Mouse (Mus musculus) liver, embryonic 12.5 days (tissue): ENCODE measurements around the gene Ip6k3. TPM values are rescaled to one million over a fixed set of nuclear protein-coding genes. Genes with fewer than 3 reads are reported as not detected.

ENCODE experiments used
- ATAC-seq: fragments of 200-750 bp; cut with Nextera tagmentation; 2 replicates; pipeline ENCODE4 v1.8.0; 2017; ENCODE audit warnings: moderate number of reproducible peaks, mild to moderate bottlenecking, moderate library complexity
- H3K27ac ChIP-seq: fragments of 300-500 bp; sonication (generic); 2 replicates; pipeline ENCODE4 v1.5.1; 2016; ENCODE audit warnings: mild to moderate bottlenecking
- H3K27me3 ChIP-seq: fragments of 300-500 bp; sonication (generic); replicated peaks from 2 replicates; pipeline ENCODE4 v1.6.1; 2016; ENCODE audit warnings: mild to moderate bottlenecking, moderate library complexity
- H3K36me3 ChIP-seq: fragments of 300-500 bp; sonication (generic); 2 replicates; pipeline ENCODE4 v1.6.1; 2016; ENCODE audit warnings: mild to moderate bottlenecking, moderate library complexity
- H3K4me1 ChIP-seq: fragments of 300-500 bp; sonication (generic); 2 replicates; pipeline ENCODE4 v1.6.1; 2016
- H3K4me2 ChIP-seq: fragments of 300-500 bp; sonication (generic); 2 replicates; pipeline ENCODE4 v1.6.1; 2016; ENCODE audit warnings: mild to moderate bottlenecking, moderate library complexity
- H3K4me3 ChIP-seq: fragments of 300-500 bp; sonication (generic); 2 replicates; pipeline ENCODE4 v1.5.1; 2016; ENCODE audit warnings: mild to moderate bottlenecking, moderate library complexity
- H3K9ac ChIP-seq: fragments of 300-500 bp; sonication (generic); 2 replicates; pipeline ENCODE4 v1.6.1; 2016; ENCODE audit warnings: mild to moderate bottlenecking, moderate library complexity
- H3K9me3 ChIP-seq: fragments of 300-500 bp; sonication (generic); replicated peaks from 2 replicates; pipeline ENCODE4 v1.6.1; 2016; ENCODE audit warnings: mild to moderate bottlenecking, moderate library complexity
- WGBS: fragments of 180-500 bp; shearing (Covaris S2); methylation state at CpG from one replicate; pipeline ENCODE4 v1.1.7; 2016; ENCODE audit not compliant: insufficient replicate concordance; 5-methylcytosine and 5-hydroxymethylcytosine counted together
- polyA plus RNA-seq: library from polyadenylated mRNA; unstranded; fragments of >200 nt; fragmentation: Nextera tagmentation; extraction: Ambion mirVana; gene quantifications from 2 replicates; pipeline ENCODE4 v1.2.1, GENCODE M21; 2016

Ip6k3 gene
- polyA plus RNA-seq, 1 experiment from 2014 or later = 0.13 TPM

DNA sequence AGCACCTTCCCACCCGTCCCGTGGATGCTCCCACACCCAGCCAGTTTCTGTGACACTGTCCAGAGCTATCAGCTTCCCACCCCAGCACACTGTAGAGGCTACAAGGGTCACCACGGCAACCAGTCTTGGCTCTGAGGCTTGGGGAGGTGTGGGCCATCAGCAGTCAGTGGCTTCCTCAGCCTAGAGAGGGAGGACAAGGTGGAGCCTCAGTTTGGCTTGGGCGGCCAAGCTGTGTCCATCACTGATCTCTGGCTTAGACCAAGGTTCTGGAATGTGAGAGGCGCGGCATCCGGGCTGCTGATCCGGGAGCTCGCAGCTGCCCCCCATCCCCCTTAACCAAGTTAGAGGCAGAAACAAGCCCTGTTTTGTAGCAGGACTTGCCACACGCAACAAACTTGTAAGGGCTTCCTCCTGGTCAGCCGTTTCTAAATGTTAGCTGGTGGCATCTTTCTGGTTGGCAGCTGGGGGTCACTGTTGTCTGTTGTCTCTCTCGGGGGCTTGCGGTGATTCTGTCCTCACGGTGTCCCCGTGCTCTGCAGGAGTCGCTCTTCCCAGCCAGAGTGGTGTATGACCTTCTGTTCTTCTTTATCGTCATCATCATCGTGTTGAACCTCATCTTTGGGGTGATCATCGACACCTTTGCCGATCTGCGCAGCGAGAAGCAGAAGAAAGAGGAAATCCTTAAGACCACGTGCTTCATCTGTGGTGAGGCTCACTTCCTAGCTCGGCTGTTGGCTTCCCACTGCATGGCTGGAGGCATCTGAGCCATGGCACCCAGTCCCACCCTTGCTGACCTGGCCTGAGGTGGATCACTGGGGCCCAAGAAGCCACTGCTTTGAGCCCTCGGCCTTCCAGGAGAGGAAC lies 48.7 kb downstream of the Ip6k3 start:
- Histone ChIP-seq H3K4me1 (peaks cover 30% of the 10 kb centered on the region), H3K4me3 (no peak overlapping the region), H3K9me3 (no peaks in the 10 kb centered on the region), H3K9ac (no peak overlapping the region), H3K36me3 (peaks cover 37% of the 10 kb centered on the region), H3K27me3 (no peaks in the 10 kb centered on the region), H3K27ac (no peak overlapping the region), H3K4me2 (no peak overlapping the region)
- ATAC-seq = no peak
- 57% methylated on average over 25 of the region's 25 CpGs for WGBS

DNA sequence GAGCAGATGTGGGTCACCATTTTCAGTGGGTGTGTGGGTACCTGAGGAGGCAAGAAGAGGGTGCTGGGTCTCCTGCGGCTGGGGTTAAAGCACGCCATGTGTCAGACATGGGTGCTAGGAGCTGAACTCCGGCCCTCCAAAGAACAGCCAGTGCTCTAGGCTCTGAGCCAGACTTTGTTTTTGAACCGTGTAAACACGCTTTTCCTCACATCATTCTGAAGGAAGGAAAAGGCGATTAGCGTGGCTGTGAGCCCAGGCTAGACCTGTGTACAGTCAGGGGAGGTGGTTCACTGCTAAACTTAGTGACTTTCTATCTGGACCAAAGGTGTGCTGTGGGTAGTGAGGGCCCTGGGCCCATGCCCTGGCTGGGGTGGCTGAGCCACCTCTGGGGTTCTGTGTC lies 57.5 kb downstream of the Ip6k3 start:
- H3K27me3 ChIP-seq = no peaks in the 10 kb centered on the region
- no peak overlapping the region for H3K9ac ChIP-seq
- ATAC-seq = no peak
- no peaks in the 10 kb centered on the region for H3K4me1 ChIP-seq
- peaks cover 6% of the 10 kb centered on the region for H3K36me3 ChIP-seq
- H3K4me2 ChIP-seq = no peak overlapping the region
- H3K4me3 ChIP-seq = no peak overlapping the region
- no peaks in the 10 kb centered on the region for H3K9me3 ChIP-seq
- WGBS = 76% methylated on average over 7 of the region's 7 CpGs
- H3K27ac ChIP-seq = no peak overlapping the region

DNA sequence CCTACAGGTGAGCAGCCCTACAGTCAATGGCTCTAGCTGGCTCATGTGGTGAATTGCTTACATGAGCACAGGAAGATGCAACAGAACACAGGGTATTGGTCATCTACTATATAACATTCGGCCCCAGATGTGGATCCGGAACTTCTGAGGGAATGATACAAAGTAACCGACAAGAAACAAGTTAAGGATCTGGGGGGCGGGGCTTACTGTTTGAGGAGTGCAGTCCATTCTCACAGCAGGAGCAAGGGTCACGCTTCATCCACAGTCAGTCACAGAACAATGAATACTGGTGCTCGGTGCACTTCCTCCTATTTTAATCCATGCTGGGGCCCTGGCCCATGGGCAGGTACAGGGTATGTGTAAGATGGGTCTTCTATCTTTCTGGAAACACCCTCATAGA lies 59.7 kb downstream of the Ip6k3 start:
- Histone ChIP-seq H3K27ac (no peak overlapping the region), H3K4me3 (no peak overlapping the region), H3K9me3 (no peaks in the 10 kb centered on the region), H3K4me2 (no peak overlapping the region), H3K36me3 (no peaks in the 10 kb centered on the region), H3K9ac (no peak overlapping the region), H3K27me3 (no peaks in the 10 kb centered on the region), H3K4me1 (no peaks in the 10 kb centered on the region)
- 65% methylated on average over 6 of the region's 6 CpGs for WGBS
- ATAC-seq = no peak

DNA sequence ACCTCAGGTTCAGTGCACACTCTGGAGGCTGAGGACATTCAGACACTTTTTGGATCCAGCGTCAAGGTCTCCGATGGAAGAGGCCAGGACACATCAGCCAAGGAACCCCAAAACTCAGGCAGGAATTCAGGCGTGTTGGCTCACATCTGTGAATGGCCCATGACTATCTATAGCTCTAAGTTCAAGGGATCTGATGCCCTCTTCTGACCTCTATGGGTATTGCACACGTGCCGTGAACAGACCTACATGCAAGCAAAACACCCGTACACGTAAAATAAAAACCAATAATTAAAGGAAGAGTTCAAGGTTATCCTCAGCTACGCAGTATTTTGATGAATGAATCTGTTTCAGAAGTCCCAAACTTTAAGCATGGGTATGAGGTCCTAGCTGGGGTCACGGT lies 60.9 kb downstream of the Ip6k3 start:
- Histone ChIP-seq H3K4me2 (no peak overlapping the region), H3K27me3 (no peaks in the 10 kb centered on the region), H3K36me3 (no peaks in the 10 kb centered on the region), H3K4me1 (no peaks in the 10 kb centered on the region), H3K9me3 (no peaks in the 10 kb centered on the region), H3K27ac (no peak overlapping the region), H3K9ac (no peak overlapping the region), H3K4me3 (no peak overlapping the region)
- no peak for ATAC-seq
- 70% methylated on average over 9 of the region's 9 CpGs for WGBS

DNA sequence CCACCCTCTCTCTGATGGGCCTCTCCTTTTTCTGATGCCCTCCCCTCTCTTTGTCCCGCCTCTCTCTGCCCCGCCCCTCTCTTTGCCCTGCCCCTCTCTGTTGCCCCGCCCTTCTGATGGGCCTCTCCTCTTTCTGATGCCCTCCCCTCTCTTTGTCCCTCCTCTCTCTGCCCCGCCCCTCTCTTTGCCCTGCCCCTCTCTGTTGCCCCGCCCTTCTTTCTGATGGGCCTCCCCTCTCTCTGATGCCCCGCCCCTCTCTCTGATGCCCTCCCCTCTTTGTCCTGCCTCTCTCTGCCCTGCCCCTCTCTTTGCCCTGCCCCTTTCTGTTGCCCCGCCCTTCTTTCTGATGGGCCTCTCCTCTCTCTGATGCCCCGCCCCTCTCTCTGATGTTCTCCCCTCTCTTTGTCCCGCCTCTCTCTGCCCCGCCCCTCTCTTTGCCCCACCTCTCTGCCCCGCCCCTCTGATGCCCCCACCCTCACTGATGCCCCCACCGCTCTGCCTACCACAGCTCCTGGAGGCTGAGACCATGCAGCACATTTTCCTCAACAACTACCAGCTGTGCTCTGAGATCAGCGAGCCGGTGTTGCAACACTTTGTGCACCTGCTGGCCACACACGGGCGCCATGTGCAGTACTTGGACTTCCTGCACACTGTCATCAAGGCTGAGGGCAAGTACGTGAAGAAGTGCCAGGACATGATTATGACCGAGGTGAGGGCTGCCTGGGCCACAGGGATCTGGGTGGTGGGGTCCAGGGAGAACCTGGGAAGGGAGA lies 61.7 kb downstream of the Ip6k3 start:
- no peak overlapping the region for H3K4me3 ChIP-seq
- H3K9ac ChIP-seq = no peak overlapping the region
- H3K36me3 ChIP-seq = no peaks in the 10 kb centered on the region
- H3K27me3 ChIP-seq = no peaks in the 10 kb centered on the region
- no peaks in the 10 kb centered on the region for H3K9me3 ChIP-seq
- no peaks in the 10 kb centered on the region for H3K4me1 ChIP-seq
- 63% methylated on average over 15 of the region's 18 CpGs for WGBS
- no peak overlapping the region for H3K4me2 ChIP-seq
- no peak overlapping the region for H3K27ac ChIP-seq
- no peak for ATAC-seq

GRCm38 (mm10) chr17:27101675-27102074 lies 65.9 kb downstream of the Ip6k3 start:
- Histone ChIP-seq H3K36me3 (no peaks in the 10 kb centered on the region), H3K27ac (no peak overlapping the region), H3K9ac (no peak overlapping the region), H3K4me3 (no peak overlapping the region), H3K4me1 (no peaks in the 10 kb centered on the region), H3K9me3 (no peaks in the 10 kb centered on the region), H3K4me2 (no peak overlapping the region), H3K27me3 (0 out of 2 replicates have a peak, but pooled peaks cover 4% of the 10 kb centered on the region)
- 73% methylated on average over 5 of the region's 5 CpGs for WGBS
- ATAC-seq = no peak

GRCm38 (mm10) chr17:27095690-27096089 lies 71.9 kb downstream of the Ip6k3 start:
- WGBS = 40% methylated on average over 13 of the region's 13 CpGs
- Histone ChIP-seq H3K4me3 (no peak overlapping the region), H3K4me2 (no peak overlapping the region), H3K36me3 (0 out of 2 replicates have a peak, but pooled peaks cover 5% of the 10 kb centered on the region), H3K4me1 (no peaks in the 10 kb centered on the region), H3K9ac (no peak overlapping the region), H3K9me3 (no peaks in the 10 kb centered on the region), H3K27me3 (peaks cover 4% of the 10 kb centered on the region; the same call in 1 of the 2 replicates), H3K27ac (no peak overlapping the region)
- no peak for ATAC-seq

Other genes starting within 250 kb of the Ip6k3 start
- 2.7 TPM in 2 replicates for gene Phf1, start 234.7 kb downstream of the Ip6k3 start, polyA plus RNA-seq
- gene Cuta, start 228.2 kb downstream of the Ip6k3 start, polyA plus RNA-seq = 119 and 129 TPM in 2 replicates
- 0.29 and 0.36 TPM in 2 replicates for gene Syngap1, start 226.5 kb downstream of the Ip6k3 start, polyA plus RNA-seq
- gene Zbtb9, start 194.6 kb downstream of the Ip6k3 start, polyA plus RNA-seq = 8.9 and 9.2 TPM in 2 replicates
- gene Bak1, start 138.8 kb downstream of the Ip6k3 start, polyA plus RNA-seq = 2.7 and 3.2 TPM in 2 replicates
- 1.2 and 1.3 TPM in 2 replicates for gene Itpr3, start 110.5 kb downstream of the Ip6k3 start, polyA plus RNA-seq
- gene Uqcc2, start 33.9 kb downstream of the Ip6k3 start, polyA plus RNA-seq = 254 and 262 TPM in 2 replicates
- 13.1 and 13.9 TPM in 2 replicates for gene Lemd2, start 36.7 kb upstream of the Ip6k3 start, polyA plus RNA-seq